Mouse (Mus musculus) heart, postnatal 10 days (tissue): ENCODE results near the gene Lrrc73. TPM values are rescaled to one million over a fixed set of nuclear protein-coding genes. Genes with fewer than 3 reads are reported as not detected.

Source experiments
- DNase-seq, 2 experiments: peaks; one replicate each; pipeline ENCODE4 v3.0.0; 2021
- intact Hi-C: fragments of 180-260 bp; cut with DNase I; formaldehyde crosslinking; loops from one replicate; pipeline ENCODE4 v1.15.1; 2025
- total RNA-seq, 2 experiments: library from RNA; stranded (reverse); gene quantifications; 2 replicates each; pipeline ENCODE4 v1.2.3; 2021

Gene Lrrc73
- total RNA-seq = under 1 TPM; 0.38 to 0.40 TPM

GRCm38 (mm10) chr17:46253452-46254084 lies at the start of gene Lrrc73:
Gene Lrrc73 (plus strand): TSS chr17:46253531.
- intact Hi-C loops = no loop called here

GRCm38 (mm10) chr17:46206676-46207075 lies 46.7 kb upstream of the Lrrc73 start:
- DNase-seq = no peak
- intact Hi-C loops = no loop called here

More at GRCm38 (mm10) chr17:46253452-46254084, at the start of gene Lrrc73:
- peak; percentile 91 to 94 for DNase-seq

GRCm38 (mm10) chr17:46210550-46210949 lies 42.8 kb upstream of the Lrrc73 start:
- intact Hi-C loops = no loop called here
- DNase-seq = no peak

GRCm38 (mm10) chr17:46221601-46222000 lies 31.7 kb upstream of the Lrrc73 start:
- intact Hi-C loops = no loop called here

GRCm38 (mm10) chr17:46227576-46227975 lies 25.8 kb upstream of the Lrrc73 start:
- intact Hi-C loops = no loop called here
- DNase-seq = no peak

More at GRCm38 (mm10) chr17:46221601-46222000, 31.7 kb upstream of the Lrrc73 start:
- DNase-seq = no peak

- intact Hi-C loops = no loop called here
- DNase-seq = no peak
These were observed 17.3 kb upstream of the Lrrc73 start for GRCm38 (mm10) chr17:46236067-46236466.

- intact Hi-C loops = no loop called here
- no peak for DNase-seq
These were observed 16.3 kb upstream of the Lrrc73 start for GRCm38 (mm10) chr17:46237079-46237478.

GRCm38 (mm10) chr17:46237480-46237879 lies 15.9 kb upstream of the Lrrc73 start:
- DNase-seq = no peak
- intact Hi-C loops = no loop called here

- intact Hi-C loops = no loop called here
- no peak for DNase-seq
These were observed 13.7 kb upstream of the Lrrc73 start for GRCm38 (mm10) chr17:46239516-46240114.

- intact Hi-C loops = no loop called here
- no peak for DNase-seq
These were observed 11.9 kb upstream of the Lrrc73 start for GRCm38 (mm10) chr17:46241471-46241870.

- no peak for DNase-seq
- intact Hi-C loops = no loop called here
These were observed 11.1 kb upstream of the Lrrc73 start for GRCm38 (mm10) chr17:46242274-46242673.

GRCm38 (mm10) chr17:46242993-46243392 lies 10.3 kb upstream of the Lrrc73 start:
- no peak for DNase-seq
- intact Hi-C loops = no loop called here

GRCm38 (mm10) chr17:46243624-46244023 lies 9.7 kb upstream of the Lrrc73 start:
- DNase-seq = no peak
- intact Hi-C loops = no loop called here

GRCm38 (mm10) chr17:46244579-46244978 lies 8.8 kb upstream of the Lrrc73 start:
- intact Hi-C loops = no loop called here
- no peak for DNase-seq

GRCm38 (mm10) chr17:46247512-46248188 lies 5.7 kb upstream of the Lrrc73 start, which contains the start of the genes Polr1c and Yipf3:
Gene Polr1c (minus strand): TSS chr17:46248054.
Gene Yipf3 (plus strand): TSS chr17:46248080.
- intact Hi-C loops = no loop called here
- DNase-seq = peak; percentile 98

GRCm38 (mm10) chr17:46248189-46248522 lies 5.2 kb upstream of the Lrrc73 start:
- DNase-seq = no peak
- intact Hi-C loops = no loop called here

- intact Hi-C loops = no loop called here
- DNase-seq = peak in 1 of 2 experiments; percentile 14
These were observed 2.2 kb upstream of the Lrrc73 start for GRCm38 (mm10) chr17:46251174-46251573.

GRCm38 (mm10) chr17:46252571-46253451 lies 520 bp upstream of the Lrrc73 start:
- intact Hi-C loops = no loop called here
- peak in 1 of 2 experiments; percentile 65 for DNase-seq

- DNase-seq = peak in 1 of 2 experiments; percentile 43
- intact Hi-C loops = no loop called here
These were observed 775 bp downstream of the Lrrc73 start for GRCm38 (mm10) chr17:46254106-46254505.

- intact Hi-C loops = no loop called here
- no peak for DNase-seq
These were observed 1.8 kb downstream of the Lrrc73 start for GRCm38 (mm10) chr17:46255147-46255546.
